Mouse (Mus musculus) intestine, embryonic 16.5 days (tissue): ENCODE measurements at regions not wholly inside any gene's neighbourhood (a gene's known extent, or its start where the extent isn't known, plus 50 kb on each side); places are given as distances from the start of the nearest gene placed in this dataset.

ENCODE experiments used
- ATAC-seq: fragments of 200-750 bp; cut with Nextera tagmentation; 2 replicates; pipeline ENCODE4 v1.8.0; 2017; ENCODE audit warnings: moderate TSS enrichment, moderate library complexity
- H3K27ac ChIP-seq: fragments of 300-500 bp; sonication (generic); 2 replicates; pipeline ENCODE4 v1.5.1; 2014; ENCODE audit warnings: mild to moderate bottlenecking, low read length
- H3K27me3 ChIP-seq: fragments of 300-500 bp; sonication (generic); replicated peaks from 2 replicates; pipeline ENCODE4 v1.6.1; 2014; ENCODE audit warnings: low read length, control low read depth, mixed read lengths; ENCODE audit not compliant: control insufficient read depth, insufficient read depth
- H3K36me3 ChIP-seq: fragments of 300-500 bp; sonication (generic); 2 replicates; pipeline ENCODE4 v1.6.1; 2014; ENCODE audit warnings: low read length, control low read depth; ENCODE audit not compliant: control insufficient read depth, insufficient read depth
- H3K4me1 ChIP-seq: fragments of 300-500 bp; sonication (generic); 2 replicates; pipeline ENCODE4 v1.6.1; 2014; ENCODE audit warnings: low read length, control low read depth, mixed read lengths; ENCODE audit not compliant: control insufficient read depth, insufficient read depth
- H3K4me2 ChIP-seq: fragments of 300-500 bp; sonication (generic); 2 replicates; pipeline ENCODE4 v1.6.1; 2014; ENCODE audit warnings: low read depth, low read length, control low read depth
- H3K4me3 ChIP-seq: fragments of 300-500 bp; sonication (generic); 2 replicates; pipeline ENCODE4 v1.5.1; 2014; ENCODE audit warnings: mild to moderate bottlenecking, low read length
- H3K9ac ChIP-seq: fragments of 300-500 bp; sonication (generic); 2 replicates; pipeline ENCODE4 v1.6.1; 2014; ENCODE audit warnings: low read depth, low read length
- H3K9me3 ChIP-seq: fragments of 300-500 bp; sonication (generic); 2 replicates; pipeline ENCODE4 v1.6.1; 2016; ENCODE audit warnings: low read length, control low read depth; ENCODE audit not compliant: control insufficient read depth
- WGBS: fragments of 180-500 bp; shearing (Covaris S2); extraction: QIAGEN DNeasy Blood & Tissue Kit; methylation state at CpG from one replicate; pipeline ENCODE4 v1.1.7; 2014; 5-methylcytosine and 5-hydroxymethylcytosine counted together

DNA sequence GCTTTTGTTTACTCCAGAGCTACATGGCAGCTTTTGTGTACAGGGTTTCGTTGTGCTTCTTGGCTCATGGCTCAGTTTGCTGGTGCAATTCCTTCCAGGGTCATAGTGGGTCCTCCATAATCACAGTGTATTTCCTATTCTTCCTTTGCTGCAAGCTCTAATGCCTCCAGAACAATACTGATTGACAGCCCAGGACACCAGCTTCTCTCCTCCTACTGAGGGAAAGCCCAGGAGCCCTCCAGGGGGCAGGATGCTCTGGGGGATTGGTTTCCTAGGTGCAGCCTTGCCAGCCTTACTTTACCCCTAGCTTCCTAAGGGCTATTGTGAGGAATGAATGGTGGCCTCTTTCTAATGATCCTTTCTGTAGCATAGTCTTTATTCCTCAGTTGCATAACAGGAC is 224.6 kb downstream of the Ice1 start:
- Histone ChIP-seq H3K9me3 (no peaks in the 10 kb centered on the region), H3K27ac (no peak overlapping the region), H3K36me3 (no peaks in the 10 kb centered on the region), H3K4me1 (no peaks in the 10 kb centered on the region), H3K4me3 (no peak overlapping the region), H3K4me2 (no peak overlapping the region), H3K27me3 (no peaks in the 10 kb centered on the region), H3K9ac (no peak overlapping the region)
- no peak for ATAC-seq
- WGBS, result 77% methylated on average over 1 of the region's 1 CpGs

DNA sequence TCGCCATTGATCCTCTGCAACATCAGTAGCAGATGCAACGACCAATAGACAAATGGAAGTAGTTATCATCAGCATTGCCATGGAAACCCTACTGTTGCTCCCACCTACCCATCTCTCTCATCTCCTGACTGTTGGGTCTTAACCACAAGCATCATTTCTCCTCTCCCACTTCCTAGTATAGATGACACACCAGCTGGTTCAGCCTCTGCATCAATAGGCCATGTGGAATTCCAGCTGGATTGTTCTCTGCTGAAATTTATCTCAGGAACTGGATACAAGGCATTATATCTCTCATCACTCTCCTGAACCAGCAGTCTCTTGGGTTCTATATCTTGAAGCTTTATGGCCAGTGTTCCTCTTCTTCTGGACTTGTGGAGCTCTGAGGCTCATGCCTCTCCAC is 219.3 kb downstream of the Ice1 start:
- 76% methylated on average over 2 of the region's 2 CpGs for WGBS
- no peak overlapping the region for H3K4me3 ChIP-seq
- H3K36me3 ChIP-seq, result no peaks in the 10 kb centered on the region
- H3K27ac ChIP-seq, result no peak overlapping the region
- H3K9ac ChIP-seq, result no peak overlapping the region
- no peaks in the 10 kb centered on the region for H3K9me3 ChIP-seq
- no peaks in the 10 kb centered on the region for H3K27me3 ChIP-seq
- H3K4me2 ChIP-seq, result no peak overlapping the region
- ATAC-seq, result no peak
- H3K4me1 ChIP-seq, result no peaks in the 10 kb centered on the region

DNA sequence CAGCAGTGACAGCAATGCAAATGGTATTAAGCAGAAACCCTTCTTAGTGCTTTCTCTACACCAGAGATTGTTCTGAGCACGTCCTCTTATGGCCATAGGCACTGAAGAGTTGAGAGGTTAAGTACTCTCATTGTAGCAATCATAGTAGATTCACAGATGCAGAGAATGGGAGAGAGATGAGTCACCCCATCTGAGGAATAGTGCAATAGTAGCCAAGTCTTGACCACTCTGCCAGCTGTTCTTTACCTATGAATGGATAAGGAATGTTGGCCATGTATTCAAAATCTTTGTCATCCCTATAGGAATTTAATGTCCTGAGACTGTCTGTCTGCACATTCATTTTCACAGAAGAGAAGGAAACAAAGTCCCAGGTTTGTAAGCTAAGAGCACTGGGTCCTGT is 198.0 kb downstream of the Ice1 start:
- no peak overlapping the region for H3K27ac ChIP-seq
- ATAC-seq, result no peak
- no peaks in the 10 kb centered on the region for H3K4me1 ChIP-seq
- no peak overlapping the region for H3K4me3 ChIP-seq
- no peaks in the 10 kb centered on the region for H3K36me3 ChIP-seq
- H3K27me3 ChIP-seq, result no peaks in the 10 kb centered on the region
- H3K9ac ChIP-seq, result no peak overlapping the region
- no peak overlapping the region for H3K4me2 ChIP-seq
- no peaks in the 10 kb centered on the region for H3K9me3 ChIP-seq
- 70% methylated on average over 1 of the region's 1 CpGs for WGBS

DNA sequence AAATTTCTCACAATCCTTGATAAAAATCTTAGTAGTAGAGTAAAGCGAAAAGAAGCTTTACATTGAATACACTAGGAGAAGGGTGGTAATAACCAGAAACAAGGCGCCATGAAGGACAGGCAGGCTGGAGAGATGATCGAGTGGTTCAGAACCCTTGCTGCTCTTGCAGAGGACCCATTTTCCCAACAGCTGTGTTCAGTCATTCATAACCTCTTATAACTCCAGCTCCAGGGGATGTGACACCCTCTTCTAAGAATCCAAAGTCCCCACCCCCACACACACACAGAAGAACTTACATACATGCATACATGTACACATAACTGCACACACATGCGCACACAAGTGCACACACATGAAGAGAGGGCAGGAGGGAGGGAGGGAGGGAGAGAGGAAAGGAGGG is 190.5 kb downstream of the Ice1 start:
- Histone ChIP-seq H3K4me2 (no peak overlapping the region), H3K4me1 (no peaks in the 10 kb centered on the region), H3K9me3 (no peaks in the 10 kb centered on the region), H3K9ac (no peak overlapping the region), H3K36me3 (no peaks in the 10 kb centered on the region), H3K4me3 (no peak overlapping the region), H3K27me3 (no peaks in the 10 kb centered on the region), H3K27ac (no peak overlapping the region)
- WGBS, result 83% methylated on average over 4 of the region's 4 CpGs
- no peak for ATAC-seq

DNA sequence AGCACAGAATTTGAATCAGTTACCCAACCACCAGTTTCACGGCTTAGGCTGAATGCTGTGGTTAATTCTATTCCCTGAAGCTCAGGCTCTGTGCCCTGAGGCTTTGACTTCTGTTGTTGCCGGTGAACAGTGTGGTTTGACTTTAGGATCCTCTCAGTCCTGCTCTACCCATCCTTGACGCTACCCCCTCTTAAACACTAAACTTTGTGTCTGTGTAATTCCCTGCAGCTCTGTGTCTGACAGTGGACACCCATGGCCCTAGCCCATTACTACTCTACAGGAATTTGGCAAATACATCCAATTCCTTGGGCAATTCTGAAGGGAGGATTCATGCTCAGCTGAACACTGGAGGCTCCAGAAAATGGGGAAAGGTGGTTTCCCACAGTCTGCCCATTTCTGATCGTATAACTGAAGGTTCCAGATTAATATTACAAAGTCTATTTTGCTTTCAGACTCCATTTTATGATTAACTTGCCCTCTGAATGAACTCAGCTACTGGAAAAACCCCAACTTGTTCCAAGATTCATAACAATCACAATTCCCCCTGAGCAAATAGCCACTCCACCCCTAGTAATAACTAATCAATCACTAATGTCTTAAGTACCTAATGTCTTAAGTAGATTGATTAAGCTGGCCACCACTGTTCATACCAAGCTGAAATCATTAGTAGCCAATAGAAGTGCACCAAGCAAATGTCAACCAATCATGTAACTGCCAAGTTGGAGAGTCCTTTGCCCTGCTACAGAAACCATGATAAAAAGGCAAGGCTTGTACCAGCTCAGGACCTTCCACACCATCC is 182.6 kb downstream of the Ice1 start:
- H3K4me1 ChIP-seq, result no peaks in the 10 kb centered on the region
- no peak for ATAC-seq
- WGBS, result 67% methylated on average over 4 of the region's 4 CpGs

DNA sequence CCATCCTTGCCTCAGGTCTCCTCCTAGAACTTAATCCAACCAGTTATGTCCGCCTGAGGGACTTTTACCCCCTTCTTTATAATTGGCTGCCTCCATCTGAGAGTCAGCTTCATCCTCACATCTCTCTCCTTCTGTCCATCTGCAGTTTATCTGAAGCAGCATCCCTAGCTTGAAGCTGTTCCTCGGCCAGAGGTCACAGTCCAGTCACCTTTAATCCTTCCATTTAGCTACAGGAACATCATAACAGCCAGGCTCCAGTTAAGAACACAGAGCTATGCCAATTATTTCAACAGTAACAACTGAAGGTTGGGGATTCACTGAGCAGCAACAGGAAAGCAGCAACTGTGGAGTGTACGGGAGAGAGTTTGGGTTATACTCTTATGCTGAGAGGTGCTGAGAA is 179.0 kb downstream of the Ice1 start:
- Histone ChIP-seq H3K4me3 (no peak overlapping the region), H3K27me3 (no peaks in the 10 kb centered on the region), H3K4me1 (no peaks in the 10 kb centered on the region), H3K4me2 (no peak overlapping the region), H3K36me3 (no peaks in the 10 kb centered on the region), H3K9ac (no peak overlapping the region), H3K27ac (no peak overlapping the region), H3K9me3 (no peaks in the 10 kb centered on the region)
- 76% methylated on average over 3 of the region's 3 CpGs for WGBS
- ATAC-seq, result no peak

More for the DNA sequence above, 182.6 kb downstream of the Ice1 start:
- Histone ChIP-seq H3K4me2 (no peak overlapping the region), H3K9ac (no peak overlapping the region), H3K36me3 (no peaks in the 10 kb centered on the region), H3K9me3 (no peaks in the 10 kb centered on the region), H3K27ac (no peak overlapping the region), H3K4me3 (no peak overlapping the region), H3K27me3 (no peaks in the 10 kb centered on the region)

DNA sequence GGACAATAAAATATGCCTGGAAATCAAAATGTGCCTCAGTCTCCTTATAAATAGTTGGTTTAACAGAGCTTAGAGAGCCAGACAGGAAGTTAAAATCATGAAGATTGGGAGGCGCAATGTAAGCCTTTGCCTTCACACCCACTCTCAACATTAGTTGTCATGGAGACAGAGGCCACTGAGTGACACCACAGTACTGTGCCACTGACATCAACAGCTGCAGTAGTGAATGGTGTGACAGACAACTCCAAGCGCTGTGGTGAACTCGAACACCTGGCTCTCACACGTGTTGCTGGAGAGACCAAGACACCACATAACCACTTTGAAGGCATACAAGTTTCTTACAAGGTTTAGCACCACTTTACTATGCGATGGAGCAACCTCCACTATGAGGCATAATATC is 172.4 kb downstream of the Ice1 start:
- Histone ChIP-seq H3K9ac (no peak overlapping the region), H3K27ac (no peak overlapping the region), H3K36me3 (no peaks in the 10 kb centered on the region), H3K4me3 (no peak overlapping the region), H3K27me3 (no peaks in the 10 kb centered on the region), H3K9me3 (no peaks in the 10 kb centered on the region), H3K4me2 (no peak overlapping the region), H3K4me1 (no peaks in the 10 kb centered on the region)
- no peak for ATAC-seq
- WGBS, result 76% methylated on average over 5 of the region's 5 CpGs

DNA sequence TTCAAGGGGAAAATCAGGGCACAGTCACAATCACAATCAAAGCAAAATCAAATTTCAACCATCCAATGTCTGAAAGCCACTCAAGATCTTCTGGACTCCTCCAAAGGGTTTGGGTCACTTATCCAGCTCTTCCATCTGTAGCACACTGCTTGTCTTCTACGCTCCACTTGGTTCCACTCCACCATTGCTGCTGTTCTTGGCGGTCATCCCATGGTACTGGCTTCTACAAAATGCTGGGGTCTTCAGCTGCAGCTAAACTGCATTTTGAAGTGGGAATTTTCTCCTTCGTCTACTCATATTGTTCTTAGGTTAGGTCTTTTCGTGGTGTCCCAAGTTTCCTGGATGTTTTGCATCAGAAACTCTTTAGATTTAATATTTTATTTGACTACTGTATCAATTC is 162.7 kb downstream of the Ice1 start:
- H3K4me1 ChIP-seq, result no peaks in the 10 kb centered on the region
- no peak overlapping the region for H3K27ac ChIP-seq
- no peaks in the 10 kb centered on the region for H3K9me3 ChIP-seq
- WGBS, result 89% methylated on average over 4 of the region's 4 CpGs
- no peak overlapping the region for H3K4me2 ChIP-seq
- ATAC-seq, result no peak
- no peak overlapping the region for H3K4me3 ChIP-seq
- H3K27me3 ChIP-seq, result no peaks in the 10 kb centered on the region
- H3K9ac ChIP-seq, result no peak overlapping the region
- H3K36me3 ChIP-seq, result no peaks in the 10 kb centered on the region

DNA sequence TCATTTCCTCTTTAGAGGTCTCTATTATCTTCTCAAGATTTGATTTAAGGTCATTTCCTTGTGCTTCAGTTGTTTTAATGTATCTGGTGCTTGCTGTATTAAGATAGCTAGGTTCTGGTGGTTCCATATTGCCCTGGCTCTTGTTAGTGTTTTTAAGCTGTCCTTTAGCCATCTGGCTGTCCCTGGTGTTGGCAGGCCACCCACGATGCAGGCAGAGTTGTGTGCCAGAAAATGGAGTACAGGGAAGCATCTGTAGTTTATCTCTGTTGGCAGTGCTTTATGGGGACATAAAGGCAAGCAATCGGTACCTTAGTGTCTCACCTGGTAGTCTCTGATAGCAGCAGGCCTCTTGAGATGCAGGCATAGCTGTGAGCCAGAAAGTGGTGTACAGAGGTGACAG is 162.1 kb downstream of the Ice1 start:
- no peaks in the 10 kb centered on the region for H3K27me3 ChIP-seq
- H3K36me3 ChIP-seq, result no peaks in the 10 kb centered on the region
- no peak overlapping the region for H3K4me3 ChIP-seq
- no peak overlapping the region for H3K4me2 ChIP-seq
- ATAC-seq, result no peak
- no peak overlapping the region for H3K9ac ChIP-seq
- 57% methylated on average over 2 of the region's 2 CpGs for WGBS
- no peaks in the 10 kb centered on the region for H3K9me3 ChIP-seq
- H3K27ac ChIP-seq, result no peak overlapping the region
- no peaks in the 10 kb centered on the region for H3K4me1 ChIP-seq

DNA sequence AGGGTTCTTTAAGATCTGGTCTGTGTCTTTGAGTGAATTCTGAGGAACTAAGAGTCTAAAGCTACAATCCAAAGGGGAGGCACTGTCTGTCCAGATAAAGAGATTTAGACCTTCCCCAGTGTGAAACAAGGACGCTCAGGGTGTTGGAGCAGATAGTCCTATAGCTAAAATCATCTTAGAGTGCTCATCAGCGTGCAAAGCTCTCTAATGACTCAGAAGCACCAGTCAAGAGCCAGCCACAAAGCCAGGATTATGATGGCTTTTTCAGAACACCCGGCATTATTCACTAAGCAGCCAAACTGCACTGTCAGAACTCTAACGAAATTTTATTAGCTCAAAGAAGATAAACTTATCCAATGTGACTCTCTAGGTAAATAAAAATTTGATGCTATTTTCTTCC is 138.1 kb downstream of the Ice1 start:
- Histone ChIP-seq H3K9me3 (no peaks in the 10 kb centered on the region), H3K36me3 (no peaks in the 10 kb centered on the region), H3K4me1 (no peaks in the 10 kb centered on the region), H3K4me2 (no peak overlapping the region), H3K27me3 (no peaks in the 10 kb centered on the region), H3K27ac (no peak overlapping the region), H3K9ac (no peak overlapping the region), H3K4me3 (no peak overlapping the region)
- WGBS, result 52% methylated on average over 4 of the region's 4 CpGs
- ATAC-seq, result no peak
